Mouse (Mus musculus): ENCODE data around the gene Btbd2. TPM values are rescaled to one million over a fixed set of nuclear protein-coding genes. Genes with fewer than 3 reads are reported as not detected.
"Not testable (repeated sequence)": the region's sequence is repeated elsewhere in the genome, so short reads cannot be mapped to it uniquely, and the experiment has no call there.

Btbd2 gene
- polyA plus RNA-seq, 1 experiment from 2014 or later: 78.8 TPM

DNA sequence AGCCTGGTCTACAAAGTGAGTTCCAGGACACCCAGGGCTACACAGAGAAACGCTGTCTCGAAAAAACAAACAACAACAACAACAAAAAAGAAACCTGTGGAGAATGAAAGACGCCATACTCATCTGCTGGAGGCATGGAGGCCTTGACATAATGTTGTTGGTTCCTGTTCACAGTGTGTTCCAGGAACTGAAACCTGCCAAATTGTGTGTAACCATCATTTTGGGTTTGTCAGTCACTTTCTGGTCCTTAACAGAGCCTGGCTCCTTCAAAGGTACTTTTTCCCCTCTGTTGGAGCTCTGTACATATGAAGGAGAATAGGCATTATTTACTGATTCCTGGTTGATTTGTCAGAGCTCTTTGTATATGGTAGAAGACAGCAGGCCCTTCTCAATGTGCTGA, 45.0 kb downstream of the Btbd2 start:
- H3K4me3 ChIP-seq (ENCODE audit: low read depth, low read length): no peak overlapping the region; the same call in 1 of the 2 replicates
- H3K9ac ChIP-seq (ENCODE audit: low read length): no peak overlapping the region
- peaks cover 13% of the 10 kb centered on the region for H3K36me3 ChIP-seq (ENCODE audit: control insufficient read depth, insufficient read depth, low read length)
- DNase-seq (ENCODE audit: low spot score): no peak
- H3K27ac ChIP-seq (ENCODE audit: low read depth, low read length): no peak overlapping the region
- WGBS: 96% methylated on average over 3 of the region's 3 CpGs
- no peak for ATAC-seq (ENCODE audit: insufficient read depth, low FRiP score, low TSS enrichment)
- no peaks in the 10 kb centered on the region for H3K4me1 ChIP-seq (ENCODE audit: control insufficient read depth, insufficient read depth, low read length)
- H3K9me3 ChIP-seq (ENCODE audit: control insufficient read depth, low read length): no peaks in the 10 kb centered on the region
- H3K4me2 ChIP-seq (ENCODE audit: low read depth): no peak overlapping the region
- H3K27me3 ChIP-seq (ENCODE audit: control insufficient read depth, insufficient read depth, low read length): no peaks in the 10 kb centered on the region

DNA sequence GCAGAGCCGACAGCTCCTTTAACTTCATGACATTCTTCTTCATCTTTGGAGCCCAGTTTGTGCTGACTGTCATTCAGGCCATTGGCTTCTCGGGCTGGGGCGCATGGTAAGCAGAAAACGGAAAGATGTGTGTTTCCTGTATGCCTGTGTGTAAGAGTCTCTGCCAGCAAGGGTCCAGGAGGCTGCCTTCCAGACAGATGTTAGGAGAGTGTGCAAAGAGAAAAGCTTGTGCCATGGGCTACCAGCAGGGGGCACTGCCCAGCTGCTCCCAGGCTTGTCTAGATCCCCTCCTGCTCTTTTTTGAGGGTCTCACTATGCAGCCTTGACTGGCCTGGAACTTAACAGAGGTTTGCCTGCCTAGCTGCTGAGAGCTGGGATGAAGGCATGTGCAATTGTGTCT, 45.8 kb downstream of the Btbd2 start:
- H3K4me2 ChIP-seq (ENCODE audit: low read depth): no peak overlapping the region
- H3K27ac ChIP-seq (ENCODE audit: low read depth, low read length): no peak overlapping the region
- no peak overlapping the region for H3K9ac ChIP-seq (ENCODE audit: low read length)
- 74% methylated on average over 4 of the region's 4 CpGs for WGBS
- no peak for ATAC-seq (ENCODE audit: insufficient read depth, low FRiP score, low TSS enrichment)
- no peaks in the 10 kb centered on the region for H3K9me3 ChIP-seq (ENCODE audit: control insufficient read depth, low read length)
- H3K4me1 ChIP-seq (ENCODE audit: control insufficient read depth, insufficient read depth, low read length): no peaks in the 10 kb centered on the region
- H3K4me3 ChIP-seq (ENCODE audit: low read depth, low read length): no peak overlapping the region
- H3K27me3 ChIP-seq (ENCODE audit: control insufficient read depth, insufficient read depth, low read length): no peaks in the 10 kb centered on the region
- peak; percentile 70 for DNase-seq (ENCODE audit: low spot score)
- peaks cover 19% of the 10 kb centered on the region for H3K36me3 ChIP-seq (ENCODE audit: control insufficient read depth, insufficient read depth, low read length)

- H3K27ac ChIP-seq (ENCODE audit: low read depth, low read length): no peak overlapping the region
- H3K36me3 ChIP-seq (ENCODE audit: control insufficient read depth, insufficient read depth, low read length): peaks cover 17% of the 10 kb centered on the region
- DNase-seq (ENCODE audit: low spot score) (no peak), ATAC-seq (ENCODE audit: insufficient read depth, low FRiP score, low TSS enrichment) (no peak)
- no peak overlapping the region for H3K4me3 ChIP-seq (ENCODE audit: low read depth, low read length)
- no peaks in the 10 kb centered on the region for H3K27me3 ChIP-seq (ENCODE audit: control insufficient read depth, insufficient read depth, low read length)
- no peaks in the 10 kb centered on the region for H3K4me1 ChIP-seq (ENCODE audit: control insufficient read depth, insufficient read depth, low read length)
- WGBS: 92% methylated on average over 9 of the region's 9 CpGs
- H3K9me3 ChIP-seq (ENCODE audit: control insufficient read depth, low read length): no peaks in the 10 kb centered on the region
- no peak overlapping the region for H3K4me2 ChIP-seq (ENCODE audit: low read depth)
- H3K9ac ChIP-seq (ENCODE audit: low read length): no peak overlapping the region
Observed at GRCm38 (mm10) chr10:80610116-80610785, 46.6 kb downstream of the Btbd2 start.

DNA sequence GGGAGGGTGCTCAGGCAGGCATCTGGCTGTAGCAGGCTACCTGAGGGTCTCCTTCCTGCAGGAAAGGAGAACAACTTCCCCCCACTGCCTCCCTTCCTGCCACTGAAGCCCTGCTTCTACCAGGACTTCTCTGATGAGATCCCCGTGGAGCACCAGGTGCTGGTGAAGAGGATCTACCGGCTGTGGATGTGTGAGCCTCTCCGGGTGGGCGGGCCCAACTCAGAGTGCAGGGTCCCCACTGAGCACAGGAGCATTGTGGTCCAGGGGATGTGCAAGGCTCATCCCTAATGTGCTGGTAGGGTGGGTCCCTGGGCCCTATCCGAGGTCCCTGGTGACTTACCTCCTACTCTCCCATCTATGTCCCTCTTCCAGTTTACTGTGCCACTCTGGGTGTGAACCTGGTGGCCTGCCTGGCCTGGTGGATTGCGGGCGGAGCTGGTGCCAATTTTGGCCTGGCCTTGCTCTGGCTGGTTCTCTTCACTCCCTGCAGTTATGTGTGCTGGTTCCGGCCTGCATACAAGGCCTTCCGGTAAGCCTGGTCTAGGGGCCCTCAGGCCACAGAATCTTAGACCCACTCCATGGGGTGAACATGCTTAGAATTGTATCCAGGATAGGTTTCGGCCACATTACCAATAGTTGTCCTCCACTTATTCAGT, 47.5 kb downstream of the Btbd2 start:
- 87% methylated on average over 10 of the region's 10 CpGs for WGBS
- no peak overlapping the region for H3K4me2 ChIP-seq (ENCODE audit: low read depth)
- H3K9me3 ChIP-seq (ENCODE audit: control insufficient read depth, low read length): no peaks in the 10 kb centered on the region
- H3K27ac ChIP-seq (ENCODE audit: low read depth, low read length): no peak overlapping the region
- ATAC-seq (ENCODE audit: insufficient read depth, low FRiP score, low TSS enrichment): no peak
- DNase-seq (ENCODE audit: low spot score): no peak
- no peak overlapping the region for H3K4me3 ChIP-seq (ENCODE audit: low read depth, low read length)
- H3K36me3 ChIP-seq (ENCODE audit: control insufficient read depth, insufficient read depth, low read length): peaks cover 11% of the 10 kb centered on the region
- H3K4me1 ChIP-seq (ENCODE audit: control insufficient read depth, insufficient read depth, low read length): no peaks in the 10 kb centered on the region
- no peak overlapping the region for H3K9ac ChIP-seq (ENCODE audit: low read length)
- H3K27me3 ChIP-seq (ENCODE audit: control insufficient read depth, insufficient read depth, low read length): no peaks in the 10 kb centered on the region

DNA sequence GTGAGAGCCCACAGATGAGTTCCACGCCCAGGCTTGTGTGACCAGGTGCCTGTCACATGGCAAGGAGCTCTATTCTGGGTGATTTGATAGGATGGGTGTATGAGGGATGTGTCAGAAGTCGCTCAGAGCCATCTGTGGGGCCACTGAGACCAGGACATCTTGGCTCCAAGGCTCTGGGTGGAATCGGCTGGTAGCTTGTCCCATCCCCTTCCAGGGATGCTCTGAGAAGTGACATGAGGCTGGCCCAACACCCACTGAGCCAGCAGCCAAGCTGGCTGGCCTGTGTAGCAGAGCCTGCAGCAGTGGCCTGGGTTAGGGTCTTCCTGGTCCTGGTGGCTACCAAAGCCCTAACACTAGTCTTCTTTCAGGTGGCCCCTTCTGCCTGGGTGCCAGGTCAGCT, 48.4 kb downstream of the Btbd2 start:
- H3K27me3 ChIP-seq (ENCODE audit: control insufficient read depth, insufficient read depth, low read length): no peaks in the 10 kb centered on the region
- WGBS: 91% methylated on average over 3 of the region's 3 CpGs
- no peak overlapping the region for H3K27ac ChIP-seq (ENCODE audit: low read depth, low read length)
- peaks cover 6% of the 10 kb centered on the region for H3K4me1 ChIP-seq (ENCODE audit: control insufficient read depth, insufficient read depth, low read length)
- no peak overlapping the region for H3K4me3 ChIP-seq (ENCODE audit: low read depth, low read length)
- DNase-seq (ENCODE audit: low spot score) (no peak), ATAC-seq (ENCODE audit: insufficient read depth, low FRiP score, low TSS enrichment) (no peak)
- peaks cover 11% of the 10 kb centered on the region for H3K36me3 ChIP-seq (ENCODE audit: control insufficient read depth, insufficient read depth, low read length)
- H3K9ac ChIP-seq (ENCODE audit: low read length): no peak overlapping the region
- no peak overlapping the region for H3K4me2 ChIP-seq (ENCODE audit: low read depth)
- H3K9me3 ChIP-seq (ENCODE audit: control insufficient read depth, low read length): no peaks in the 10 kb centered on the region

- ATAC-seq (ENCODE audit: insufficient read depth, low FRiP score, low TSS enrichment) (no peak), DNase-seq (ENCODE audit: low spot score) (no peak)
- H3K4me1 ChIP-seq (ENCODE audit: control insufficient read depth, insufficient read depth, low read length): peaks cover 8% of the 10 kb centered on the region
- 96% methylated on average over 34 of the region's 34 CpGs for WGBS
- no peak overlapping the region for H3K27ac ChIP-seq (ENCODE audit: low read depth, low read length)
- no peak overlapping the region for H3K4me2 ChIP-seq (ENCODE audit: low read depth)
- no peak overlapping the region for H3K9ac ChIP-seq (ENCODE audit: low read length)
- H3K9me3 ChIP-seq (ENCODE audit: control insufficient read depth, low read length): no peaks in the 10 kb centered on the region
- H3K4me3 ChIP-seq (ENCODE audit: low read depth, low read length): no peak overlapping the region
- H3K27me3 ChIP-seq (ENCODE audit: control insufficient read depth, insufficient read depth, low read length): no peaks in the 10 kb centered on the region
- H3K36me3 ChIP-seq (ENCODE audit: control insufficient read depth, insufficient read depth, low read length): peaks cover 9% of the 10 kb centered on the region
Observed at GRCm38 (mm10) chr10:80606737-80607350, 50.0 kb downstream of the Btbd2 start.

- no peak for DNase-seq (ENCODE audit: low spot score)
- Histone ChIP-seq H3K36me3 (ENCODE audit: control insufficient read depth, insufficient read depth, low read length) (peaks cover 9% of the 10 kb centered on the region), H3K27ac (ENCODE audit: low read depth, low read length) (no peak overlapping the region), H3K4me3 (ENCODE audit: low read depth, low read length) (no peak overlapping the region), H3K9me3 (ENCODE audit: control insufficient read depth, low read length) (no peaks in the 10 kb centered on the region), H3K27me3 (ENCODE audit: control insufficient read depth, insufficient read depth, low read length) (no peaks in the 10 kb centered on the region), H3K9ac (ENCODE audit: low read length) (no peak overlapping the region), H3K4me1 (ENCODE audit: control insufficient read depth, insufficient read depth, low read length) (peaks cover 8% of the 10 kb centered on the region), H3K4me2 (ENCODE audit: low read depth) (no peak overlapping the region)
- ATAC-seq (ENCODE audit: insufficient read depth, low FRiP score, low TSS enrichment): no peak
- 94% methylated on average over 23 of the region's 23 CpGs for WGBS
Observed at GRCm38 (mm10) chr10:80606306-80606705, 50.6 kb downstream of the Btbd2 start.

DNA sequence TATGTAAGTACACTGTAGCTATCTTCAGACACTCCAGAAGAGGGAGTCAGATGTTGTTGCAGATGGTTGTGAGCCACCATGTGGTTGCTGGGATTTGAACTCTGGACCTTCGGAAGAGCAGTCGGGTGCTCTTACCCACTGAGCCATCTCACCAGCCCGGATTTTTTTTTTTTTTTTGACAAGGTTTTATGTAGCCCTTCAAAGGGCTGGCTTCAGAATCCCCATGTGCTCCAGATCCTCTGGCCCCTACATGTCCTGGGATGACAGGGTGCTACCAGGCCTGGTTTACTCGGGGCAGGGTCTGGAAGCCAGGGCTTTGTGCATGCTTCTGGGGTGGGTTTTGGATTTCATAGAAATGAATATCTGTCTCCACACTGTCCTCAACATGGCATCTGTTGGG, 51.1 kb downstream of the Btbd2 start, which contains the start of gene Gm49322:
Gm49322 (plus strand) TSS at position 301 of the 400 bp plus-strand sequence.
- not testable (repeated sequence) for H3K4me1 ChIP-seq (ENCODE audit: control insufficient read depth, insufficient read depth, low read length); H3K4me2 ChIP-seq (ENCODE audit: low read depth); DNase-seq (ENCODE audit: low spot score); ATAC-seq (ENCODE audit: insufficient read depth, low FRiP score, low TSS enrichment); H3K9me3 ChIP-seq (ENCODE audit: control insufficient read depth, low read length); H3K9ac ChIP-seq (ENCODE audit: low read length); H3K4me3 ChIP-seq (ENCODE audit: low read depth, low read length); H3K27me3 ChIP-seq (ENCODE audit: control insufficient read depth, insufficient read depth, low read length); H3K27ac ChIP-seq (ENCODE audit: low read depth, low read length); H3K36me3 ChIP-seq (ENCODE audit: control insufficient read depth, insufficient read depth, low read length)
- WGBS: 84% methylated on average over 4 of the region's 4 CpGs

DNA sequence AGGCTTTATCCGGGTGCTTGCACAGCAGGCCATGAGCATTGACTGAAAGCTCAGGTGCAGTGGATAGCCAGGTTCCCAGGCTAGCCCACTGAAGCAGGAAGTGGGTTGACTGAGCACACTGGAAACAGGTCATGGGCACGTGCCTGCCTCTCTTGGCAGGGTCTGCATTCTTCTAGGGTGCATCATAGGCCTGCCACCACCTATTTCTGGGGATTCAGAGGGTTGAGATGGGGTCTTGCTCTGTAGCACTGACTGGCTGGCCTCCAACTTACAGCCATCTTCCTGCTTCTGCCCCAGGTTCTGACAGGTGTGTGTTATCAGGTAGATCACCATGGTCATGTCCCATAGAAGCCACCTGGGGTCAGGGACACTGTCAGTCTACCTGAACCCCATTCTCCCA, 51.9 kb downstream of the Btbd2 start:
- no peak overlapping the region for H3K4me2 ChIP-seq (ENCODE audit: low read depth)
- H3K9ac ChIP-seq (ENCODE audit: low read length): no peak overlapping the region
- 97% methylated on average over 2 of the region's 2 CpGs for WGBS
- no peaks in the 10 kb centered on the region for H3K27me3 ChIP-seq (ENCODE audit: control insufficient read depth, insufficient read depth, low read length)
- H3K27ac ChIP-seq (ENCODE audit: low read depth, low read length): no peak overlapping the region
- no peaks in the 10 kb centered on the region for H3K9me3 ChIP-seq (ENCODE audit: control insufficient read depth, low read length)
- H3K4me1 ChIP-seq (ENCODE audit: control insufficient read depth, insufficient read depth, low read length): peaks cover 8% of the 10 kb centered on the region
- ATAC-seq (ENCODE audit: insufficient read depth, low FRiP score, low TSS enrichment) (no peak), DNase-seq (ENCODE audit: low spot score) (no peak)
- no peak overlapping the region for H3K4me3 ChIP-seq (ENCODE audit: low read depth, low read length)
- H3K36me3 ChIP-seq (ENCODE audit: control insufficient read depth, insufficient read depth, low read length): peaks cover 9% of the 10 kb centered on the region

Measured in neural tube, embryonic 11.5 days (tissue).